Mouse (Mus musculus): ENCODE data around the gene Troap.

GRCm38 (mm10) chr15:99083258-99083657 lies 8.9 kb downstream of the Troap start:
- no peak for TF ChIP-seq CTCF (IDR thresholded peaks at IDR 0.05; ENCODE audit: low read depth, low read length)
- TF ChIP-seq GATA1 (IDR thresholded peaks at IDR 0.05; ENCODE audit: borderline replicate concordance, low read length), result no peak
- no peak for TF ChIP-seq POLR2AphosphoS5 (IDR thresholded peaks at IDR 0.05; ENCODE audit: insufficient replicate concordance, low read depth, low read length)
